Mouse (Mus musculus): ENCODE results near the gene Gm10277.

- TF ChIP-seq FLI1 (IDR thresholded peaks at IDR 0.05; ENCODE audit: low read length) (no peak), GATA1 (IDR thresholded peaks at IDR 0.05; ENCODE audit: borderline replicate concordance, low read length) (no peak)
Measured at GRCm38 (mm10) chr11:77737289-77737688, 50.3 kb downstream of the Gm10277 start.
